Mouse (Mus musculus) B cell, adult 2 months (primary cell): ENCODE measurements at regions not wholly inside any gene's neighbourhood (a gene's known extent, or its start where the extent isn't known, plus 50 kb on each side); places are given as distances from the start of the nearest gene placed in this dataset.

Source experiments
- DNase-seq, 2 experiments: peaks; one replicate each; pipeline ENCODE4 v3.0.0; 2022

DNA sequence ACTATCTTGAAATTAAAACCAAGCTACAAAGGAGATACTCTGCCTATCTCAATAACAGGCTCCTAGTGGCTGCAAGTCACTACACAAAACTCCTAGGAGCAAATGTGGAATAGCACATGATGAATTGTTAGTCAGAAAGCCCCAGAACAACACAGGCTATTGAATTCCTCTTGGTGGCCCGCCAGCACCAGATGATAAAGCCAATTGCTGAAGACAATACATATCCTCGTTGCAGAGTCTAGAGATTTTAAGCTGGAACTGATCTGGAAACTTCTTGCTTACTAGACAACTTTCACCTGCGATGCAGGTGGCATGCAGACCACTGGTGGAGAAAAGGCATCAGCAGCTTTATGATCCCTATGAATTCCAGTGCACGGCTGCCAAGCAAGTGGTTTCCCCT lies 126.5 kb upstream of the Eya4 start:
- no peak for DNase-seq

DNA sequence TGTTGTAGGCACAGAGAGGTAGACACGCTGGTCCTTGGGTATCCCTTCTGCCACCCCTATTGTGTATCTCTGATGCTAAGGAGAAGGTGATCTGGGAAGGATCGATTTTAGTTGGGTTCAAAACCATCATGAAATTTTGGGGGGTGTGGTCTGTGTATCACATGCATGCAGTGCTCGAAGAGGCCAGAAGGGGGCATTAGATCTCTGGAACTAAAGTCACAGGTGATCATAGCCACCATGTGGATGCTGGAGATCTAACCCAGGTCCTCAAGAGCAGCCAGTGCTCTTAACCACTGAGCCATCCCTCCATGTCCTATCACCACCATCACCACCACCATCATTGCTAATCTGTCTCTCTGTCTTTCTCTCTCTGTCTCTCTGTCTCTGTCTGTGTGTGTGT lies 100.4 kb upstream of the Eya4 start:
- no peak for DNase-seq

DNA sequence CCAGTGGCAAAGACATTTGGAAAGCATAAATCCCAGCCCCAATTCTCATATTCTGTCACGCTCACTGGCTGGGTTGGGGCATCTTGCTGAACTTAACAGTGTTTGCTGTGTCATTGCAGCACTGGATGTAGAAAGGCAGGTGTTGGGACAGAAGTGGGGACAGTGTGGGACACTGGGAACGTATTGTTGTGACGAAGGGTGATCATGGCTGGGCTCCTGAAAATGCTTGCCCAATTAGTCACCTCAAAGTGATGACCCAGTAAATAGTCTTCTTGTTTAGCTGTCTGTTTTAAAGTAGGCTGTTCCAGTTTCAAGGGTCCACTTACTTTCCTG lies 100.0 kb upstream of the Eya4 start:
- DNase-seq, result no peak

DNA sequence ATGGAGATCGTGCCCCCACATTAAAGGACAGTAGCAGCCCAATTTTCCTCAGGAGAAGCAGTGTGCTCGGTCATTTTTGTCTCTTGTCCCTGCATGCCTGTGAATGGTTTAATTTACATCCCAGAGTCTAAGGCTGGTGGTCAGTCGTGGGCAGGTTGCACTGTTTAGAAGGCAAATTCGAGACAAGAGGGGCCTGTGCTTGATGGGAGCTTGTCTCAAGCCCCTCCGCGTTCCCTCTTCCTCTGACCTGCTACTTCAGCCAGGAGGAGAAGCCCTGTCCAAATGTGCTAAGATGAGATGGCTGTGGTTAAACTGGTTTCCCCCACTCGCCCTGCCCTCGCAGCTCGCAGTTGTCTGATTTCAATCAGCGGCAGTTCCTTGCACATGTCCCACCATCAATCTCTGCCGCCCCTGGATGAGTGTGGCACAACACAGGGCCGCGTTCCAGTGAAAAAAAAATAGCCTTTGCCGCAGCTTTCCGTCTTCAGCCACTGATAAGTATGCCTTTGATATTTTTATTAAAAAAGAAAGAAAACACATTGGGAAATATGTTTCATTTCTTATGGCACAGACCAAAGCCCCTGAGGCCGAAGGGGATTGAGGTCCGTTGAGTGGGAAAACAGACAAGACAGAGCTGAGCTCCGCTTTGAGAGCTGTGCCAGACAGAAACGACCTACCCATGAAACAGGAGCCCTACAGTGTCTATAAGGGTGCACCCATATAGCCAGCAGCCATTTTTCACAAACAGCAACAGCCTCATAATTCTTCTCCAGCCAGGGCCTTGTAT lies 99.5 kb upstream of the Eya4 start:
- no peak for DNase-seq

DNA sequence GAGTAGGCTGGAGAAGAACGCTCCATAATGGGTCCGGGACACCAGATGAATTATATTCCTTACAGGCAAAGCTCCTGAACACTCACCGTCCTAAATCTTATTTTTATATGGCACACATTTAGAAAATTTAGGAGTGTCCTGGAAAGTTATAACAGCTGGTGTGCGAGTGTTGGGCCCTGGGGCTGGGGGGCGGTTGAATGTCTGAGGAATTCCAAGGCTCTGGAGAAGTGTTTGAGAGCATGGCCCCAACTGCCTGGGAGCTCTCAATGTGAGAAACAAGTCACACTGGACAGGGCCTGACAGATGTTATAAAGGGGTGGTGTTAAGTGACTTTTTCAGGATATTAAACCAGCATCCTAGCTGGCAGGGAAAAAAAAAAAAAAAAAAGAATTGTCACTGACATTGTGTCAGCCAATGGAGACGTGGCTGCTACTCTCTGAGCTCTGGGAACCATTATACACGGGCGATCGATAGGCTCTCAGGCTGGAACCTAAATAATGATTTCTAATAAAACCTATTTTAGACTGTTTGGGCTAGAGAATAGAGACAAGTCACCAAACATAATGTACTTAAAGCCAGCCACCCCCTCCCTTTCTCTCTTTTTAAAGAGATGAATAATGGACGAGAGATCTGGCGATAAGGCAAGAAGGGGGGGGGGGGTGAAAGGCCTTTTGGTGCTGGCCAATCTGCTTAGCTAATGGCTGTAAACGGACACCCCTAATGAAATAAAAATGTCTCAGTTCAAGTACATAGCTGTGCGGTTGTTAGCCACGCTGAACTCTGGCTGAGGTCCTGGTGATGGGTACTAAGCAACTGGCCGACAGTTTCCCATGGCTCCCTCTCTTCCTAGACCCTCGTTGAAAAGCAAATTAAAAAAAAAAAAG lies 98.6 kb upstream of the Eya4 start:
- DNase-seq, result no peak

DNA sequence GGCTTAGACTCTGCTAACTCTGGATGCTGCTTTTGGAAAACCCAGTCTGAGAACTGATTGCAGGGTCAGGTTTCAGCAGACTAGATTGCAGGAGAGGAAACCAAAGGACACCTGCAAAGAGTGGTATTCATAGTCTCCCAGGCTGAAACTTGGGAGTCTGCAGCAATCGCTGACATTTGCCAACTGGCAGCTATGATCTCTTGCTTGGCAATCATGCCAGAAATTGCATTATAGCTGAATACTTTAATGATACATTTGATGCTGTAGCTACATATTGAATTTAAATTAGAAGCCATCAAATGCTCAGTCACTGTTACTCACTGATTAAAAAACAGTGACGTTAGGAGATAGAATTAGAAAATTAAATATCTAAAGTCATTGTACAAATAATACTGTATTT lies 79.8 kb upstream of the Eya4 start:
- DNase-seq, result no peak

DNA sequence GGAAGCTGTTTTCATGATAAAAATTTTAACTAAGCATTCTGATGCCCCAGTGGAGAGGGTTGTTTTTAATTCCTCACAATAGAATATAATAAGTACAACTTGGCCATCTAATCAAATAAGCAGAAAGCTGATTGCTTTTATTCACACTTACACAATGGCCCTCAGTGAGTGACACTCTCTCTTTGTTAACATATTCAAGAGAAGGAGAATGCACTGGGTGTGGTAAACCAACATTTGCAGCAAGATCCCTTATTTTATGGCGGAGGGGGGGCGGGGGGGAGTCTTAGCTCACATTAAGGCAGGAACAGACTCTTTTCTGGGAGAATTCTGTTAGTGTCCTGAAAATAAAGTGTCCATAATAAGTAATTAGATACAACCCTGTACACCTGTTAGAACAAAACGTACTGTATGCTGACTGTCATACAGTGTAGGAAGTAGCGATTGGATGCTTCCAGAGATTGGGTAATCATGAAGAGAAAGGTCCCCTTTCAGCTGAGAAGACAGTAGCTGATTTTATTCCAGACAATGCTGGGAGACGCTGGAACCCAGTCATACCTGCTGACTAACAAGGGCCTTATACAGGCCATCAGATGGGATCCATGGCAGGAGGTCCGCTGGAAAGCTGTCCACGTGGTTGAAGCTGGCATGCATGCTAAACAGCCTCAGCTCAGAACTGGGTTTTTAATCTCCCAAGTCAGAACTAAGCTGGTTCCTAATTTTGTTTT lies 63.4 kb upstream of the Eya4 start:
- no peak for DNase-seq

DNA sequence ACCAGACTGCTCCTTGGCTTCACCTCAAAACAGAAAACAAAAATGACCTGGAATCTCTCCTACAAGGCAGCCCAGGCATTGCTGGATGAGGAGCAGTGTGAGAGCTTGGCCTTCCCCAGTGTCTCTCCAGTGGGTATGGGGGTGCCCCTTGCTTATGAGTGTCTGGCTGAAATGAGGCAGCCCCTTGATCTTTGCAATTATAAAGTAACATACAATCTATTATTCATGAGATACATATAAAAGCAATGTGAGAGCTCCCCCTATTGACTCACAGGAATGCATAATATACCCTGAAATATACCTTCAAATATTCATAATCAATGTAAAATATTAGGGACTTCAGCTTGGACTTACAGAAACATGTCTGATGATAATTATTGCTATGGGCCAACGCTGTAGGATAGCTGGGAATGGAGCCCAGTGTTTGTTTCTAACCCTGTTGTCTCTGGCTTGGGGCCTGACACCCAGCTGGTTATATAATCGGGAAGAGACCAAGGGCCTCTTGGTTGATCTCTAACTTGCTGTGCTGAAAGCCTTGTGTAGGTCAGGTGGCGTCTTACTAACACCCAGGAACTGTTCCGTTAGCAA lies 52.9 kb upstream of the Eya4 start:
- DNase-seq, result no peak
